Mouse (Mus musculus) natural killer cell, adult 2 months (primary cell): Measurements from ENCODE around the gene Clspn.
A peak's percentile ranks its signal among the peaks of the same experiment; 100 is the strongest.
"Not testable (repeated sequence)": the region's sequence is repeated elsewhere in the genome, so short reads cannot be mapped to it uniquely, and the experiment has no call there.

Experiments
- DNase-seq, 2 experiments: peaks; one replicate each; pipeline ENCODE4 v3.0.0; 2022; ENCODE audit warnings: low spot score in 2 of 2

Gene Clspn

GRCm38 (mm10) chr4:126556809-126557711, at the start of gene Clspn:
TSS of gene Clspn (plus strand) at chr4:126556935.
- peak; percentile 85 to 87 for DNase-seq

DNA sequence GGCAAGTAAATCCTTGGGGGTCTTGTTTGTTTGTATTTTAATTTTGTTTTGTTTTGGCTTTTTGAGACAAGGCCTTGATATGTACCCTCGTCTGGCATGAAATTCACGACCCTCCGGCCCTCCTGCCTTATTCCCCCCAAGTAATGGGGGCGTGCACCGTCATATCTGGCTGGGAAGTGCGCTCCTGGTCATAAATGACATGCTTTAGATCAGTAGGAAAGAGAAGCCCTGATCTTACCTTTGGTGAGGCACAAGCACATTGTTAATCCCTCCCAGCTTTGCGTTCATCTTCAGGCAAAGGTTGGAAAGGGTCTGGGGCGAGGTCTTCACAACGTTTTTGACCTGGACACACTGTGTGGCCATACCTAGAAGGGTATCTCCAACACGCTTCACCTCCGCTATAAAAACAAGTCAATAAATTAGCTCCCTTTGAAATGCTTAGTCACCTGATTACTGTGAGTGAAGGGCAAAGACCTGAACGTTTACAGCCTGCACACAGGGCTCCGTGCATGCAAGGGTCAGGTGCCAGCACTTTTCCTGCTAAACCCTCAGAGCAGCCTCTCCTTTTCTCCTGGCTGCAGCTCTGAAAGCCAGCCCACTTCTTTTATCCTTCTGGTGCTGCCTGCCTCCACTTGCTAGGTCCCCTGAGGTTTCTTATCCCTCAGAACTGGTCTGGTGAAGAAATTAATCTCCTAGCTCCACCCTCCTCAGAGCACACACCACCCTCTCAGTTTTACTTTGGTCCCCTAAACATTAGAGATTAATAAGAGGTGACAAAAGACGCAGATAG, 48.4 kb upstream of the Clspn start:
- DNase-seq, result no peak

- DNase-seq, result no peak
Observed at GRCm38 (mm10) chr4:126509072-126509471, 47.7 kb upstream of the Clspn start.

- DNase-seq, result no peak
Observed at GRCm38 (mm10) chr4:126511013-126511412, 45.7 kb upstream of the Clspn start.

DNA sequence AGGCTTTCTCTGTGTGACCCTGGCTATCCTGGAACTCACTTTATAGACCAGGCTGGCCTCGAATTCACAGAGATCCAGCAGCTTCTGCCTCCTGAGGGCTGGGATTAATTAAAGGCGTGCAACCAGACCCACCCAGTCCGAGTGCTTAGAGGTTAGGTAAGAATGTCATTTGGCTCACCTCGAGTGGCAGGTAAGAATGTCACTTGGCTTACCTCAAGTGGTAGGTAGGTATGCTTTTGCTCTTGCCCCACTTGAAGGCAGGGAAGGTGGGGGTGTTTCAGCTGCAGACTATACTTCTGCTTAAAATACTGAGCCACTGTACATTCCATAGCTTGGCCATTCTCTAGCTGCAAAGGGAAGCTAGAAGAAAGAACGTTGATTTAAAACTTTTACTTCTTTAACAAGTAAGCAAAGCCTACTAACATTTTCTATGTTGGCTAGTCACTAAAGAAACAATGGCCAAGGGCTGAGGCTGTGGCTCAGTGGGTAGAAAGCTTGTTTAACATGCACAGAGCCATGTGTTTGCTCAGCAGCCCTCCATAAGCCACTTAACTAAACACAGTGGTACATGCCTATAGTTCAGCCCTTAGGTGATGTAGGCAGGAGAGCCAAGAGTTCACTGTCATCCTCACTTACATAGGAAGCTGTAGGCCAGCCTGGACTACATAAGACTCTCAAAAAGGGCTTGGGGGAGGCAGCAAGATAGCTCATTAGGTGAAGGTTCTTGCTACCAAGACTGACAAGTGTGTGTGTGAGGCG, 44.2 kb upstream of the Clspn start:
- no peak for DNase-seq

DNA sequence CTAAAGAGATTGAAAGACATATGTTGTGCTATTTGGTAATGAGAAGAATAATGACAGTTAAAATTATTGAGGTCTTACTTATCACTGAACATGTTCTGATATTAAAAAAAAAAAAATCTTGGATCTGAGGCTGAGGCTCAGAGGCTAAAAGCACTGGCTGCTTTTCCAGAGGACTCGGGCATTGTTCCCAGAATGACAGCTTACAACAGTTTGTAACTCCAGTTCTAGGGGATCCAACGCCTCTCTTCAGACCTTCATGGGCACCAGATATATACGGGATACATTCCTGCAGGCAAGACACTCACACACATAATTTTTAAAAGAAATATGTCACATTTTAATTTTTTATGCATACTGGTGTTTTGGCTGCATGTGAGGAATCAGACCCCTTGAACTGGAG, 30.6 kb upstream of the Clspn start:
- DNase-seq, result no peak

GRCm38 (mm10) chr4:126526828-126527227, 29.9 kb upstream of the Clspn start:
- no peak for DNase-seq

- no peak for DNase-seq
Observed at GRCm38 (mm10) chr4:126532292-126532691, 24.4 kb upstream of the Clspn start.

- DNase-seq, result no peak
Observed at GRCm38 (mm10) chr4:126532827-126533728, 23.7 kb upstream of the Clspn start, which contains the start of gene Ago4. TSS of gene Ago4 (minus strand) at chr4:126533472.

DNA sequence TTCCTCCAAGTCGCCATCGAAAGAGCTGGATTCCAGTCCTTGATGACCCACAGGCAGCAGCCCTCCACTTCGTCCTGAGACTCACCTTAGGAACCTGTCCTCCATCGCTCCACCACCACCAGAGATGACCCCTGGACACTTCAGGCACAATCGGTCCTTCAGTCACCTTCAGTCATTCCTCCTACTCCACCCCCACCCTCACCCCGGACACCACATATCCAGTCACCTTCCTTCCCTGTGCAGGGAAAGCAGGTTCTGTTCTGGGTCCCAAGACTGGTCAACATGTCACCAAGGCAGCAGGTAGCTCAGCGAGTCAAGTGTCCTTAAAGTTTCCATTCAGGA, 23.0 kb upstream of the Clspn start:
- DNase-seq, result no peak

DNA sequence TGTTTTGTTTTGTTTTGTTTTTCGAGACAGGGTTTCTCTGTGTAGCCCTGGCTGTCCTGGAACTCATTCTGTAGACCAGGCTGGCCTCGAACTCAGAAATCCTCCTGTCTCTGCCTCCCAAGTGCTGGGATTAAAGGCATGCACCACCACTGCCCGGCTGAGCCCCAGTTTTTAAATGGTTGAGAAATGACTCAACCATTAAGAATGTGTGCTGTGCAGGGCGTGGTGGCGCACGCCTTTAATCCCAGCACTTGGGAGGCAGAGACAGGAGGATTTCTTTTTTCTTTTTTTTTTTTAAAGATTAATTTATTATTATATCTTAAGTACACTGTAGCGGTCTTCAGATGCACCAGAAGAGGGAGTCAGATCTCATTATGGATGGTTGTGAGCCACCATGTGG, 21.1 kb upstream of the Clspn start:
- DNase-seq, result not testable (repeated sequence)

DNA sequence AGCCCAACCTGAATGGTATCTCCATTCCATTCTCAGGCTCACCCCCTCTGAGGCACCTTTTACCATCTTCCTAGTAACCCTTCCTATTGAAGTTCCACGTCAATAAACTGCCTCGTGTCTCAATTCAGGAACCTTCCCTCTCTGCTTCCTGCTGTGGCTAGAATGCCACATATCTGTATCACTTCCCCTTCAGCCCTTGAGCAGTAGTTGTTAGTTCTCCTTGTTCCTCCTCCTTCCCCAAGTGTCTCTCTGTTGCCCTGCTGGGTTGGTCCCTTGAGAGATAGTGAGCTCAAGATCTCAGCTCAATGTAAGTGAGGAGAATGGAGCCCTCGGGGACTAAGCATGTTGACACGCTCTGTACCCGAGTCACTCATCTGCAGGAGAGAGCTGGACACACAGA, 19.9 kb upstream of the Clspn start:
- DNase-seq, result peak in 1 of 2 experiments; percentile 59

GRCm38 (mm10) chr4:126540487-126541071, 16.2 kb upstream of the Clspn start:
- peak in 1 of 2 experiments; percentile 60 for DNase-seq

DNA sequence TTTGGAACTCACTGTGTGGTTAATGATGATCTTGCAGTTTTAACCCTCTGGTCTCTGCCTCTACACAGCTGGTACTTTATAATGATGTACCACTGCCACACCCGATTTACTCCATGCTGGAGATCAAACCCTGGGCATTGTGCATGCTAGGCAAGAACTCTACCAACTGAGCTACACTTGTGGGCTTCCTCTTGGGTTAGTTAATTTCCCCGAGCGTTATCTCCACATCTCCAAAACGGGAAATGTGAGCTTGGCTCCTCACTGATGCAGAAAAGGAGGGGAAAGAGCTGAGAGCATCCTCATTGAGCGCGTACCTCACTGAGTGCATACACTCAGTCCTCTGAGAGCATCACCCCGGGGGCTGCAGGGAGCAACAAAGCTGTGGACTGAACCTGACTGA, 13.9 kb upstream of the Clspn start:
- no peak for DNase-seq

GRCm38 (mm10) chr4:126545016-126545415, 11.7 kb upstream of the Clspn start:
- no peak for DNase-seq

DNA sequence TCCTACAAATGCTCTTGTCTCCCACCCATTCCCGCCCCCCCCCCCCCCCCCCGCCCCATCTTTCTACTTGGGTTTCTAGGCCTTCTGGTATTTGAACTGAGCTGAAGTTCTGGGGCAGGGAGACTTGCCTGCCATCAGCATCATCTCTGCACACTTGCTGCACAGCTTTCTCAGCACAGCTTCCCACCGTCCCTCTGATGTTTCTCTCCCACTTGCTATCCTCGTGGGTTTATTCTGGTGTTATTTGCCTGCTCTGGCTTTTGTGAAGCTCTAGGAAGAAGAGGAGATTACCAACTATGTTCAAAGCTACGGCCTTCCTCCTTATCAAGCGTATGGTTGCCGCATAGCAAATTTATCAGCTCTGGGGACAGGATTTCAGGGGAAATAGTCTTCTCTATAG, 11.0 kb upstream of the Clspn start:
- no peak for DNase-seq

DNA sequence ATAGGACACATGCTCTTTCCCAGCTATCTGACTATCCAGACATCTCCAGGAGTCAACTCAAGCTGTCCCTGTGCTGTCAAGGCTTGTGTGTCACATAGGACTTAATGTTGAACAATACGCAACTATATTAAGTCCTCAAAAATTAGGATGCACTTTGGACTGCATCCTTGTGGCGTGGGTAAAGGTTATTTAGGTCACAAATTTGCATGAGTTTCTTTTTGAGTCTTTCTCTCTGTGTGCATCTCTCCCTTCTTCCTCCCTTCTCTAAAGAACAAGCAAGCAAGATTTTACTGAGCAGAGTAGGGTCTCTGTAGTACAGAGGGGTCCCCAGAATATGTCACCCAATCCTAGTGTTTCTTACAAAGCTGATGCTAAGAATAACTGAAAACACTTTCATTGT, 10.6 kb upstream of the Clspn start:
- DNase-seq, result no peak

DNA sequence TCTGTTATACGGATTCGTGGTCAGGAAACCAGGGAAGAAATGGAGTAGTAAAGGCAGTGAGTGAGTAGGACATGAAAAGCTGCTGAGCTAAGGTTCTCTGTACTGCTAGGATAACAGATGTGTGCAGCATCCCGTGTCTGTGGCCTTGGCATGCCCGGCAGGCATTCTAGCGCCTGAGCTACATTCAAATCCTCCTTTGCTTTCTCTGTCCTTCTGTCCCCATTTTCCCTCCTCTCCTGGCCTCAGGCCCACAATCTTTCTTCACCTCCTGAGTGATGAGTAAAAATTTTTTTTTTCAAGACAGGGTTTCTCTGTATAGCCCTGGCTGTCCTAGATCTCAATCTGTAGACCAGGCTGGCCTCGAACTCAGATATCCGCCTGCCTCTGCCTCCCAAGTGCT, 4.6 kb upstream of the Clspn start:
- DNase-seq, result no peak

GRCm38 (mm10) chr4:126553105-126553504, 3.6 kb upstream of the Clspn start:
- peak in 1 of 2 experiments; percentile 64 for DNase-seq

DNA sequence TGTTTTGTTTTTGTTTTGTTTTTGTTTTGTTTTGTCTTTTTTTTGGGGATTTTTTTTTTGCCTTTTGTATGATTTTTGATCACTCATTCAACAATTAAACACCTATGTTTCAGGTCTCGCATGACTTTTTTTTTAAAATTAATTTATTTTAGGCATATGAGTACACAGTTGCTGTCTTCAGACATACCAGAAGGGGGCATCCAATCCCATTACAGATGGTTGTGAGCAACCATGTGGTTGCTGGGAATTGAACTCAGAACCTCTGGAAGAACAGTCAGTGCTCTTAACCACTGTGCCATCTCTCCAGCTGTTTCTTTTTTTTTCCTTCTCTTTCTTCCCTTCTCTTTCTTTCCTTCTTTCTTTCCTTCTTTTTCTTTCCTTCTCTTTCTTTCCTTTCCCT, 3.0 kb upstream of the Clspn start:
- DNase-seq, result no peak

GRCm38 (mm10) chr4:126554462-126554861, 2.3 kb upstream of the Clspn start:
- peak; percentile 27 to 33 for DNase-seq
